ENCODE assay signal across 8 mouse cellular contexts in genomic region chr5:43781977-43782930, GRCm38 (mm10). TPM values are rescaled to one million over a fixed set of nuclear protein-coding genes. Genes with fewer than 3 reads are reported as not detected.
DNase-seq lines count a peak whose midpoint lies in the region; ATAC-seq and TF ChIP-seq lines count a peak whose summit lies in the region.

No protein-coding gene starts in this region.

- in situ Hi-C loops in Patski (cut with MboI; ENCODE audit: low pct_unique_long_range_greater_than_20kb): loop anchor here (5.0 kb wide), 1 partner anchor 35 kb away; the partner anchor contains the start of gene Bst1

- WGBS in hindbrain, embryonic 12.5 days: 5% methylated on average over 54 of the region's 82 CpGs

- no peaks in the 10 kb centered on the region for H3K27me3 ChIP-seq in Patski
- H3K27me3 ChIP-seq in hindbrain, embryonic 12.5 days: no peaks in the 10 kb centered on the region

- no peak for DNase-seq in Patski (ENCODE audit: low read depth, low spot score)
- DNase-seq in cerebellum, adult 9-11 months: peak; percentile 88
- DNase-seq in frontal cortex, postnatal 10 days (ENCODE audit: low spot score in 2 of 2): peak; percentile 65 to 82
- peak; percentile 67 for DNase-seq in left cerebral cortex, adult 11 months (ENCODE audit: low spot score)
- DNase-seq in lung, postnatal 36 days: peak; percentile 79
- peak; percentile 91 for DNase-seq in retina, postnatal 1 day
- peak; percentile 89 for DNase-seq in thymus, postnatal 4 days

- H3K4me2 ChIP-seq in hindbrain, embryonic 12.5 days (replicated peaks): peak overlapping the region; percentile 77

- peaks cover 18% of the 10 kb centered on the region for H3K4me1 ChIP-seq in hindbrain, embryonic 12.5 days

- CTCF ChIA-PET in Patski (lab: Charles Lee): interaction anchor here (1.2 to 1.4 kb wide), 2 partner anchors 14 to 15 kb away, joined by 3 read pairs; no protein-coding TSS in a partner anchor

- POLR2A ChIA-PET in Patski (lab: Charles Lee): interaction anchor here (0.7 to 1.5 kb wide), 3 partner anchors 9 to 28 kb away, joined by 3 to 4 read pairs (median 4); no protein-coding TSS in a partner anchor

- peak overlapping the region; percentile 95 for H3K4me3 ChIP-seq in hindbrain, embryonic 12.5 days

- no peaks in the 10 kb centered on the region for H3K36me3 ChIP-seq in hindbrain, embryonic 12.5 days

- TF ChIP-seq CTCF in Patski (IDR thresholded peaks at IDR 0.05): no peak

- no peaks in the 10 kb centered on the region for H3K9me3 ChIP-seq in hindbrain, embryonic 12.5 days (replicated peaks)

- H3K27ac ChIP-seq in hindbrain, embryonic 12.5 days: peak overlapping the region; percentile 98

- peak; percentile 82 for ATAC-seq in Patski
- ATAC-seq in hindbrain, embryonic 12.5 days (ENCODE audit: low FRiP score): peak; percentile 96

- H3K9ac ChIP-seq in hindbrain, embryonic 12.5 days: peak overlapping the region; percentile 96

RNA-seq across cellular contexts. Expression of gene Bst1, which starts 36.4 kb away (rescaled TPM):
- polyA plus RNA-seq in Patski (2021): 864 TPM
- 0.14 and 0.18 TPM in 2 replicates for polyA plus RNA-seq in hindbrain, embryonic 12.5 days (2016; fragmentation: Nextera tagmentation; extraction: Ambion mirVana)

RNA-seq across cellular contexts. Expression of gene Fbxl5, which starts 39.2 kb away (rescaled TPM):
- 91.7 TPM for polyA plus RNA-seq in Patski (2021)
- polyA plus RNA-seq in hindbrain, embryonic 12.5 days (2016; fragmentation: Nextera tagmentation; extraction: Ambion mirVana): 60.6 TPM in 2 replicates

Comparison
In these comparisons a context has a peak if more than half of its experiments do, and no peak if none do; other contexts are left out.
1. RNA of gene Bst1, which starts 36.4 kb away (polyA plus RNA-seq): 864 TPM in Patski (single experiment); 0.14 to 0.18 TPM in hindbrain, embryonic 12.5 days; every median in the first group is over 100 times any median in the second.